Mouse (Mus musculus): ENCODE data around the gene Nvl. TPM values are rescaled to one million over a fixed set of nuclear protein-coding genes. Genes with fewer than 3 reads are reported as not detected.
A peak's percentile ranks its signal among the peaks of the same experiment; 100 is the strongest.

The Nvl gene
- polyA plus RNA-seq, 1 experiment: 52.6 TPM

GRCm38 (mm10) chr1:181150431-181150826 lies 6.4 kb upstream of the Nvl start:
- H3K27ac ChIP-seq (ENCODE audit: insufficient read depth, low read length): no peak overlapping the region
- H3K27me3 ChIP-seq (ENCODE audit: control insufficient read depth, insufficient read depth, low read length): no peaks in the 10 kb centered on the region
- TF ChIP-seq POLR2A (IDR thresholded peaks at IDR 0.05; ENCODE audit: borderline replicate concordance, insufficient read depth, low read length): no peak
- TF ChIP-seq CTCF (IDR thresholded peaks at IDR 0.05; ENCODE audit: borderline replicate concordance, insufficient read depth, low read depth, low read length): no peak
- 67% methylated on average over 3 of the region's 3 CpGs for WGBS
- DNase-seq: no peak
- H3K4me1 ChIP-seq (ENCODE audit: control insufficient read depth, insufficient read depth, low read length): peaks cover under 1% of the 10 kb centered on the region; the same call in 1 of the 2 replicates
- H3K4me3 ChIP-seq (replicated peaks; ENCODE audit: insufficient read depth, low read depth, low read length): no peak overlapping the region

GRCm38 (mm10) chr1:181149373-181150017 lies 5.5 kb upstream of the Nvl start:
- 75% methylated on average over 3 of the region's 3 CpGs for WGBS
- no peak for TF ChIP-seq CTCF (IDR thresholded peaks at IDR 0.05; ENCODE audit: borderline replicate concordance, insufficient read depth, low read depth, low read length)
- no peak for TF ChIP-seq POLR2A (IDR thresholded peaks at IDR 0.05; ENCODE audit: borderline replicate concordance, insufficient read depth, low read length)
- no peak overlapping the region for H3K27ac ChIP-seq (ENCODE audit: insufficient read depth, low read length)
- no peak overlapping the region for H3K4me3 ChIP-seq (replicated peaks; ENCODE audit: insufficient read depth, low read depth, low read length)
- DNase-seq: no peak
- H3K27me3 ChIP-seq (ENCODE audit: control insufficient read depth, insufficient read depth, low read length): no peaks in the 10 kb centered on the region
- peaks cover 2% of the 10 kb centered on the region; the same call in 1 of the 2 replicates for H3K4me1 ChIP-seq (ENCODE audit: control insufficient read depth, insufficient read depth, low read length)

- 74% methylated on average over 5 of the region's 5 CpGs for WGBS
- TF ChIP-seq POLR2A (IDR thresholded peaks at IDR 0.05; ENCODE audit: borderline replicate concordance, insufficient read depth, low read length) (no peak), CTCF (IDR thresholded peaks at IDR 0.05; ENCODE audit: borderline replicate concordance, insufficient read depth, low read depth, low read length) (no peak)
- H3K4me1 ChIP-seq (ENCODE audit: control insufficient read depth, insufficient read depth, low read length): peaks cover 2% of the 10 kb centered on the region; the same call in 1 of the 2 replicates
- DNase-seq: no peak
- H3K4me3 ChIP-seq (replicated peaks; ENCODE audit: insufficient read depth, low read depth, low read length): no peak overlapping the region
- H3K27ac ChIP-seq (ENCODE audit: insufficient read depth, low read length): no peak overlapping the region
- H3K27me3 ChIP-seq (ENCODE audit: control insufficient read depth, insufficient read depth, low read length): no peaks in the 10 kb centered on the region
Measured at GRCm38 (mm10) chr1:181148540-181148939, 4.5 kb upstream of the Nvl start.

GRCm38 (mm10) chr1:181146187-181146586 lies 2.2 kb upstream of the Nvl start:
- Histone ChIP-seq H3K27ac (ENCODE audit: insufficient read depth, low read length) (no peak overlapping the region), H3K4me1 (ENCODE audit: control insufficient read depth, insufficient read depth, low read length) (peaks cover 5% of the 10 kb centered on the region; the same call in 1 of the 2 replicates), H3K27me3 (ENCODE audit: control insufficient read depth, insufficient read depth, low read length) (no peaks in the 10 kb centered on the region), H3K4me3 (replicated peaks; ENCODE audit: insufficient read depth, low read depth, low read length) (no peak overlapping the region)
- TF ChIP-seq POLR2A (IDR thresholded peaks at IDR 0.05; ENCODE audit: borderline replicate concordance, insufficient read depth, low read length) (no peak), CTCF (IDR thresholded peaks at IDR 0.05; ENCODE audit: borderline replicate concordance, insufficient read depth, low read depth, low read length) (no peak)
- 92% methylated on average over 2 of the region's 2 CpGs for WGBS
- no peak for DNase-seq

- Histone ChIP-seq H3K4me3 (replicated peaks; ENCODE audit: insufficient read depth, low read depth, low read length) (peak overlapping the region; percentile 66), H3K4me1 (ENCODE audit: control insufficient read depth, insufficient read depth, low read length) (peaks cover 5% of the 10 kb centered on the region; the same call in 1 of the 2 replicates), H3K27ac (ENCODE audit: insufficient read depth, low read length) (no peak overlapping the region), H3K27me3 (ENCODE audit: control insufficient read depth, insufficient read depth, low read length) (no peaks in the 10 kb centered on the region)
- TF ChIP-seq POLR2A (IDR thresholded peaks at IDR 0.05; ENCODE audit: borderline replicate concordance, insufficient read depth, low read length) (no peak), CTCF (IDR thresholded peaks at IDR 0.05; ENCODE audit: borderline replicate concordance, insufficient read depth, low read depth, low read length) (no peak)
- DNase-seq: no peak
- 5% methylated on average over 12 of the region's 12 CpGs for WGBS
Measured at GRCm38 (mm10) chr1:181144966-181145365, 962 bp upstream of the Nvl start.

- no peak for TF ChIP-seq POLR2A (IDR thresholded peaks at IDR 0.05; ENCODE audit: borderline replicate concordance, insufficient read depth, low read length)
- no peak for TF ChIP-seq CTCF (IDR thresholded peaks at IDR 0.05; ENCODE audit: borderline replicate concordance, insufficient read depth, low read depth, low read length)
- WGBS: under 1% methylated on average over 12 of the region's 12 CpGs
- no peak overlapping the region for H3K27ac ChIP-seq (ENCODE audit: insufficient read depth, low read length)
Measured at GRCm38 (mm10) chr1:181143609-181143949, 425 bp downstream of the Nvl start.

GRCm38 (mm10) chr1:181138730-181139129 lies 5.3 kb downstream of the Nvl start:
- Histone ChIP-seq H3K4me1 (ENCODE audit: control insufficient read depth, insufficient read depth, low read length) (0 out of 2 replicates have a peak, but pooled peaks cover 3% of the 10 kb centered on the region), H3K27me3 (ENCODE audit: control insufficient read depth, insufficient read depth, low read length) (no peaks in the 10 kb centered on the region), H3K27ac (ENCODE audit: insufficient read depth, low read length) (no peak overlapping the region), H3K4me3 (replicated peaks; ENCODE audit: insufficient read depth, low read depth, low read length) (no peak overlapping the region)
- TF ChIP-seq POLR2A (IDR thresholded peaks at IDR 0.05; ENCODE audit: borderline replicate concordance, insufficient read depth, low read length) (no peak), CTCF (IDR thresholded peaks at IDR 0.05; ENCODE audit: borderline replicate concordance, insufficient read depth, low read depth, low read length) (no peak)
- no peak for DNase-seq
- 90% methylated on average over 7 of the region's 7 CpGs for WGBS

More at GRCm38 (mm10) chr1:181143609-181143949, 425 bp downstream of the Nvl start:
- peak overlapping the region; percentile 66 for H3K4me3 ChIP-seq (replicated peaks; ENCODE audit: insufficient read depth, low read depth, low read length)
- H3K4me1 ChIP-seq (ENCODE audit: control insufficient read depth, insufficient read depth, low read length): peaks cover 5% of the 10 kb centered on the region; the same call in 1 of the 2 replicates
- H3K27me3 ChIP-seq (ENCODE audit: control insufficient read depth, insufficient read depth, low read length): no peaks in the 10 kb centered on the region
- no peak for DNase-seq

- no peak for DNase-seq
- Histone ChIP-seq H3K4me1 (ENCODE audit: control insufficient read depth, insufficient read depth, low read length) (no peaks in the 10 kb centered on the region), H3K27ac (ENCODE audit: insufficient read depth, low read length) (no peak overlapping the region), H3K27me3 (ENCODE audit: control insufficient read depth, insufficient read depth, low read length) (no peaks in the 10 kb centered on the region), H3K4me3 (replicated peaks; ENCODE audit: insufficient read depth, low read depth, low read length) (no peak overlapping the region)
- TF ChIP-seq POLR2A (IDR thresholded peaks at IDR 0.05; ENCODE audit: borderline replicate concordance, insufficient read depth, low read length) (no peak), CTCF (IDR thresholded peaks at IDR 0.05; ENCODE audit: borderline replicate concordance, insufficient read depth, low read depth, low read length) (no peak)
- 94% methylated on average over 6 of the region's 6 CpGs for WGBS
Measured at GRCm38 (mm10) chr1:181131915-181132314, 12.1 kb downstream of the Nvl start.
